Mouse (Mus musculus): Measurements from ENCODE around the gene Tsnaxip1. TPM values are rescaled to one million over a fixed set of nuclear protein-coding genes. Genes with fewer than 3 reads are reported as not detected.

Gene Tsnaxip1
- polyA plus RNA-seq, 1 experiment, result 0.14 TPM

GRCm38 (mm10) chr8:105835318-105835717 lies 7.8 kb downstream of the Tsnaxip1 start:
- DNase-seq (ENCODE audit: low read depth in 1 of 2, low spot score in 2 of 2), result peak; percentile 69 to 82
- H3K4me3 ChIP-seq (ENCODE audit: extremely low read depth, insufficient read depth, insufficient read length), result no peak overlapping the region
- H3K4me1 ChIP-seq (ENCODE audit: control insufficient read depth, insufficient read depth, insufficient read length), result peaks cover 7% of the 10 kb centered on the region; the same call in 1 of the 2 replicates
- peak; percentile 63; the same call in 1 of the 2 replicates for TF ChIP-seq CTCF (IDR thresholded peaks at IDR 0.05; ENCODE audit: extremely low read depth, insufficient read depth, insufficient read length, insufficient replicate concordance)
- TF ChIP-seq POLR2A (IDR thresholded peaks at IDR 0.05; ENCODE audit: low read depth, low read length), result no peak
- H3K36me3 ChIP-seq (ENCODE audit: control insufficient read depth, insufficient read depth, low read length), result no peaks in the 10 kb centered on the region
- H3K27ac ChIP-seq (ENCODE audit: insufficient read depth, low read length), result no peak overlapping the region
- no peaks in the 10 kb centered on the region for H3K27me3 ChIP-seq (ENCODE audit: control insufficient read depth, insufficient read depth, low read length)
- 20% methylated on average over 11 of the region's 11 CpGs for WGBS

GRCm38 (mm10) chr8:105836991-105837390 lies 9.5 kb downstream of the Tsnaxip1 start:
- H3K27me3 ChIP-seq (ENCODE audit: control insufficient read depth, insufficient read depth, low read length), result no peaks in the 10 kb centered on the region
- no peaks in the 10 kb centered on the region for H3K36me3 ChIP-seq (ENCODE audit: control insufficient read depth, insufficient read depth, low read length)
- H3K27ac ChIP-seq (ENCODE audit: insufficient read depth, low read length), result 0 out of 2 replicates have a peak overlapping the region, but pooled peaks have one; percentile 4
- peak in 1 of 2 experiments; percentile 21 for DNase-seq (ENCODE audit: low read depth in 1 of 2, low spot score in 2 of 2)
- H3K4me3 ChIP-seq (ENCODE audit: extremely low read depth, insufficient read depth, insufficient read length), result no peak overlapping the region
- H3K4me1 ChIP-seq (ENCODE audit: control insufficient read depth, insufficient read depth, insufficient read length), result peaks cover 7% of the 10 kb centered on the region; the same call in 1 of the 2 replicates
- TF ChIP-seq POLR2A (IDR thresholded peaks at IDR 0.05; ENCODE audit: low read depth, low read length) (no peak), CTCF (IDR thresholded peaks at IDR 0.05; ENCODE audit: extremely low read depth, insufficient read depth, insufficient read length, insufficient replicate concordance) (no peak)
- WGBS, result 47% methylated on average over 6 of the region's 6 CpGs

GRCm38 (mm10) chr8:105839209-105839608 lies 11.7 kb downstream of the Tsnaxip1 start:
- H3K4me3 ChIP-seq (ENCODE audit: extremely low read depth, insufficient read depth, insufficient read length), result no peak overlapping the region
- H3K36me3 ChIP-seq (ENCODE audit: control insufficient read depth, insufficient read depth, low read length), result peaks cover 2% of the 10 kb centered on the region; the same call in 1 of the 2 replicates
- H3K27me3 ChIP-seq (ENCODE audit: control insufficient read depth, insufficient read depth, low read length), result no peaks in the 10 kb centered on the region
- TF ChIP-seq CTCF (IDR thresholded peaks at IDR 0.05; ENCODE audit: extremely low read depth, insufficient read depth, insufficient read length, insufficient replicate concordance) (no peak), POLR2A (IDR thresholded peaks at IDR 0.05; ENCODE audit: low read depth, low read length) (no peak)
- no peak overlapping the region for H3K27ac ChIP-seq (ENCODE audit: insufficient read depth, low read length)
- H3K4me1 ChIP-seq (ENCODE audit: control insufficient read depth, insufficient read depth, insufficient read length), result peaks cover 7% of the 10 kb centered on the region; the same call in 1 of the 2 replicates
- WGBS, result 84% methylated on average over 5 of the region's 5 CpGs
- no peak for DNase-seq (ENCODE audit: low read depth in 1 of 2, low spot score in 2 of 2)

- Histone ChIP-seq H3K27me3 (ENCODE audit: control insufficient read depth, insufficient read depth, low read length) (no peaks in the 10 kb centered on the region), H3K4me3 (ENCODE audit: extremely low read depth, insufficient read depth, insufficient read length) (no peak overlapping the region), H3K27ac (ENCODE audit: insufficient read depth, low read length) (no peak overlapping the region), H3K36me3 (ENCODE audit: control insufficient read depth, insufficient read depth, low read length) (peaks cover 15% of the 10 kb centered on the region), H3K4me1 (ENCODE audit: control insufficient read depth, insufficient read depth, insufficient read length) (no peaks in the 10 kb centered on the region; the same call in 1 of the 2 replicates)
- 76% methylated on average over 11 of the region's 11 CpGs for WGBS
- TF ChIP-seq CTCF (IDR thresholded peaks at IDR 0.05; ENCODE audit: extremely low read depth, insufficient read depth, insufficient read length, insufficient replicate concordance), result no peak
- no peak for TF ChIP-seq POLR2A (IDR thresholded peaks at IDR 0.05; ENCODE audit: low read depth, low read length)
- DNase-seq (ENCODE audit: low read depth in 1 of 2, low spot score in 2 of 2), result no peak
Measured at GRCm38 (mm10) chr8:105846678-105847077, 19.1 kb downstream of the Tsnaxip1 start.

- H3K27me3 ChIP-seq (ENCODE audit: control insufficient read depth, insufficient read depth, low read length), result no peaks in the 10 kb centered on the region
- no peaks in the 10 kb centered on the region; the same call in 1 of the 2 replicates for H3K4me1 ChIP-seq (ENCODE audit: control insufficient read depth, insufficient read depth, insufficient read length)
- 90% methylated on average over 4 of the region's 4 CpGs for WGBS
- H3K4me3 ChIP-seq (ENCODE audit: extremely low read depth, insufficient read depth, insufficient read length), result no peak overlapping the region
- no peak for TF ChIP-seq CTCF (IDR thresholded peaks at IDR 0.05; ENCODE audit: extremely low read depth, insufficient read depth, insufficient read length, insufficient replicate concordance)
- no peak for TF ChIP-seq POLR2A (IDR thresholded peaks at IDR 0.05; ENCODE audit: low read depth, low read length)
- no peak overlapping the region for H3K27ac ChIP-seq (ENCODE audit: insufficient read depth, low read length)
- DNase-seq (ENCODE audit: low read depth in 1 of 2, low spot score in 2 of 2), result no peak
- peaks cover 8% of the 10 kb centered on the region for H3K36me3 ChIP-seq (ENCODE audit: control insufficient read depth, insufficient read depth, low read length)
Measured at GRCm38 (mm10) chr8:105850014-105850413, 22.5 kb downstream of the Tsnaxip1 start.

- no peak for TF ChIP-seq POLR2A (IDR thresholded peaks at IDR 0.05; ENCODE audit: low read depth, low read length)
- no peak for TF ChIP-seq CTCF (IDR thresholded peaks at IDR 0.05; ENCODE audit: extremely low read depth, insufficient read depth, insufficient read length, insufficient replicate concordance)
- Histone ChIP-seq H3K27me3 (ENCODE audit: control insufficient read depth, insufficient read depth, low read length) (no peaks in the 10 kb centered on the region), H3K4me3 (ENCODE audit: extremely low read depth, insufficient read depth, insufficient read length) (no peak overlapping the region), H3K4me1 (ENCODE audit: control insufficient read depth, insufficient read depth, insufficient read length) (no peaks in the 10 kb centered on the region; the same call in 1 of the 2 replicates), H3K36me3 (ENCODE audit: control insufficient read depth, insufficient read depth, low read length) (peaks cover 5% of the 10 kb centered on the region), H3K27ac (ENCODE audit: insufficient read depth, low read length) (no peak overlapping the region)
- no peak for DNase-seq (ENCODE audit: low read depth in 1 of 2, low spot score in 2 of 2)
- 84% methylated on average over 7 of the region's 7 CpGs for WGBS
Measured at GRCm38 (mm10) chr8:105850611-105851010, 23.1 kb downstream of the Tsnaxip1 start.

- Histone ChIP-seq H3K36me3 (ENCODE audit: control insufficient read depth, insufficient read depth, low read length) (peaks cover 3% of the 10 kb centered on the region), H3K27me3 (ENCODE audit: control insufficient read depth, insufficient read depth, low read length) (no peaks in the 10 kb centered on the region), H3K27ac (ENCODE audit: insufficient read depth, low read length) (peak overlapping the region; percentile 41; the same call in 1 of the 2 replicates), H3K4me1 (ENCODE audit: control insufficient read depth, insufficient read depth, insufficient read length) (peaks cover 9% of the 10 kb centered on the region; the same call in 1 of the 2 replicates), H3K4me3 (ENCODE audit: extremely low read depth, insufficient read depth, insufficient read length) (peak overlapping the region; percentile 96)
- TF ChIP-seq CTCF (IDR thresholded peaks at IDR 0.05; ENCODE audit: extremely low read depth, insufficient read depth, insufficient read length, insufficient replicate concordance), result no peak
- TF ChIP-seq POLR2A (IDR thresholded peaks at IDR 0.05; ENCODE audit: low read depth, low read length), result peak; percentile 60
- under 1% methylated on average over 34 of the region's 34 CpGs for WGBS
- peak; percentile 62 to 86 for DNase-seq (ENCODE audit: low read depth in 1 of 2, low spot score in 2 of 2)
Measured at GRCm38 (mm10) chr8:105851651-105852143, 24.2 kb downstream of the Tsnaxip1 start.
